Mouse (Mus musculus): ENCODE data around the gene L3mbtl1.

The L3mbtl1 gene

GRCm38 (mm10) chr2:162943931-162944330 lies 659 bp downstream of the L3mbtl1 start:
- DNase-seq (ENCODE audit: low spot score) = no peak

GRCm38 (mm10) chr2:162946964-162947363 lies 3.7 kb downstream of the L3mbtl1 start:
- DNase-seq (ENCODE audit: low spot score) = no peak

GRCm38 (mm10) chr2:162947736-162948135 lies 4.5 kb downstream of the L3mbtl1 start:
- DNase-seq (ENCODE audit: low spot score) = no peak

GRCm38 (mm10) chr2:162948221-162948620 lies 4.9 kb downstream of the L3mbtl1 start:
- no peak for DNase-seq (ENCODE audit: low spot score)

- no peak for DNase-seq (ENCODE audit: low spot score)
Measured at GRCm38 (mm10) chr2:162950776-162951175, 7.5 kb downstream of the L3mbtl1 start.

GRCm38 (mm10) chr2:162956843-162957242 lies 13.6 kb downstream of the L3mbtl1 start:
- DNase-seq (ENCODE audit: low spot score) = no peak

GRCm38 (mm10) chr2:162961321-162961720 lies 18.0 kb downstream of the L3mbtl1 start:
- DNase-seq (ENCODE audit: low spot score) = no peak

- no peak for DNase-seq (ENCODE audit: low spot score)
Measured at GRCm38 (mm10) chr2:162966734-162967133, 23.5 kb downstream of the L3mbtl1 start.

- no peak for DNase-seq (ENCODE audit: low spot score)
Measured at GRCm38 (mm10) chr2:162968357-162968756, 25.1 kb downstream of the L3mbtl1 start.

- no peak for DNase-seq (ENCODE audit: low spot score)
Measured at GRCm38 (mm10) chr2:162969101-162969500, 25.8 kb downstream of the L3mbtl1 start.

- DNase-seq (ENCODE audit: low spot score) = no peak
Measured at GRCm38 (mm10) chr2:162970896-162971295, 27.6 kb downstream of the L3mbtl1 start.

- no peak for DNase-seq (ENCODE audit: low spot score)
Measured at GRCm38 (mm10) chr2:162972752-162973151, 29.5 kb downstream of the L3mbtl1 start.

- DNase-seq (ENCODE audit: low spot score) = no peak
Measured at GRCm38 (mm10) chr2:162973206-162973605, 29.9 kb downstream of the L3mbtl1 start.

- DNase-seq (ENCODE audit: low spot score) = no peak
Measured at GRCm38 (mm10) chr2:162973637-162974036, 30.4 kb downstream of the L3mbtl1 start.

GRCm38 (mm10) chr2:162975157-162975775 lies 32.0 kb downstream of the L3mbtl1 start:
- no peak for DNase-seq (ENCODE audit: low spot score)

GRCm38 (mm10) chr2:162976001-162976400 lies 32.7 kb downstream of the L3mbtl1 start:
- DNase-seq (ENCODE audit: low spot score) = no peak

GRCm38 (mm10) chr2:162984381-162984780 lies 41.1 kb downstream of the L3mbtl1 start:
- DNase-seq (ENCODE audit: low spot score) = no peak

GRCm38 (mm10) chr2:162985923-162986322 lies 42.7 kb downstream of the L3mbtl1 start:
- no peak for DNase-seq (ENCODE audit: low spot score)

GRCm38 (mm10) chr2:162986764-162987163 lies 43.5 kb downstream of the L3mbtl1 start:
- no peak for DNase-seq (ENCODE audit: low spot score)

GRCm38 (mm10) chr2:162987218-162987617 lies 43.9 kb downstream of the L3mbtl1 start, which contains the start of gene Sgk2:
Gene Sgk2 (plus strand): TSS chr2:162987330.
- DNase-seq (ENCODE audit: low spot score) = no peak

- DNase-seq (ENCODE audit: low spot score) = no peak
Measured at GRCm38 (mm10) chr2:162988235-162988634, 45.0 kb downstream of the L3mbtl1 start.

GRCm38 (mm10) chr2:162991394-162992083 lies 48.3 kb downstream of the L3mbtl1 start:
- DNase-seq (ENCODE audit: low spot score) = no peak

- DNase-seq (ENCODE audit: low spot score) = no peak
Measured at GRCm38 (mm10) chr2:162992084-162992437, 48.8 kb downstream of the L3mbtl1 start.

Data from left cerebral cortex, adult 11 months (tissue).